Mouse (Mus musculus) urinary bladder, postnatal 25 days (tissue): ENCODE data around the gene Apba3.
A peak's percentile ranks its signal among the peaks of the same experiment; 100 is the strongest.

Experiments used
- DNase-seq: peaks from one replicate; pipeline ENCODE4 v3.0.0; 2022; ENCODE audit warnings: low spot score

Gene Apba3

GRCm38 (mm10) chr10:81306837-81307682 lies 40.3 kb downstream of the Apba3 start:
- DNase-seq = no peak

- DNase-seq = no peak
Observed at GRCm38 (mm10) chr10:81309571-81309970, 42.8 kb downstream of the Apba3 start.

GRCm38 (mm10) chr10:81313581-81313980 lies 46.8 kb downstream of the Apba3 start:
- no peak for DNase-seq

GRCm38 (mm10) chr10:81314201-81314600 lies 47.4 kb downstream of the Apba3 start:
- DNase-seq = no peak

GRCm38 (mm10) chr10:81315587-81315986 lies 48.8 kb downstream of the Apba3 start:
- no peak for DNase-seq

GRCm38 (mm10) chr10:81316338-81317060 lies 49.7 kb downstream of the Apba3 start:
- DNase-seq = no peak

GRCm38 (mm10) chr10:81317273-81317672 lies 50.5 kb downstream of the Apba3 start:
- DNase-seq = peak; percentile 43

GRCm38 (mm10) chr10:81318589-81319329 lies 52.0 kb downstream of the Apba3 start:
- peak; percentile 31 for DNase-seq

- DNase-seq = no peak
Observed at GRCm38 (mm10) chr10:81319330-81319699, 52.6 kb downstream of the Apba3 start.

GRCm38 (mm10) chr10:81319741-81320549 lies 53.2 kb downstream of the Apba3 start:
- peak; percentile 83 for DNase-seq

- DNase-seq = peak; percentile 92
Observed at GRCm38 (mm10) chr10:81320550-81321347, 54.0 kb downstream of the Apba3 start, which contains the start of gene Cactin. Cactin (plus strand) TSS chr10:81321103.

- no peak for DNase-seq
Observed at GRCm38 (mm10) chr10:81321436-81321835, 54.7 kb downstream of the Apba3 start.

- no peak for DNase-seq
Observed at GRCm38 (mm10) chr10:81322444-81322843, 55.7 kb downstream of the Apba3 start.
